Mouse (Mus musculus) heart, adult 8-10 months (tissue): ENCODE data around the gene Gm20747. TPM values are rescaled to one million over a fixed set of nuclear protein-coding genes. Genes with fewer than 3 reads are reported as not detected.
"Not testable (repeated sequence)": the region's sequence is repeated elsewhere in the genome, so short reads cannot be mapped to it uniquely, and the experiment has no call there.

Experiments
- DNase-seq: peaks from one replicate; pipeline ENCODE4 v3.0.0; 2022; ENCODE audit warnings: low spot score
- total RNA-seq, 4 experiments: library from RNA; stranded (reverse); gene quantifications; 2 replicates each; pipeline ENCODE4 v1.2.4; 2022

Gm20747 gene
- not detected for total RNA-seq

DNA sequence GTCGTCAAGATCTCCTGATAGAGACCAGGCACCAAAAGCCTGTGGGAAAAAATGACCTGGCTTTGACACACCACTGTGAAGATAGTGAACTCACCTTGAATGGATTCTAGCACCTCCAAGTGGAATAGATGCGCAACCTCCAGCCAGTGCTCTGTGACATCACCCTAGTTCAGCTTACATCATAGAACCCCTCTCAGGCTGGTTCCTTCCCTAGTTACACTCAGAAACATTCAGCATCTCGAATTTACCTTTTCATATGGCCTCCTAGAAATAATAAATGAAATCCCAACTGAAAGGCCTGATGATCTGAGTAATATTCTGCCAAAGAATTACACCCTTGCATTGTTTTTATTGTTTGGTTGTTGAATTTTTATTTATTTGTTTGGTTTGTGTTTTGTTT is at the start of gene Gm20747:
Gene Gm20747 (minus strand): TSS at position 101 of the 400 bp plus-strand sequence.
- not testable (repeated sequence) for DNase-seq
